Mouse (Mus musculus) heart, embryonic 13.5 days (tissue): ENCODE results near the gene Thsd7b. TPM values are rescaled to one million over a fixed set of nuclear protein-coding genes. Genes with fewer than 3 reads are reported as not detected.
"Not testable (repeated sequence)": the region's sequence is repeated elsewhere in the genome, so short reads cannot be mapped to it uniquely, and the experiment has no call there.

Experiments used
- ATAC-seq: fragments of 200-750 bp; cut with Nextera tagmentation; 2 replicates; pipeline ENCODE4 v1.8.0; 2017; ENCODE audit warnings: moderate TSS enrichment; ENCODE audit not compliant: insufficient number of reproducible peaks, low FRiP score, low TSS enrichment; ENCODE audit errors: extremely low read depth
- H3K27ac ChIP-seq: fragments of 300-500 bp; sonication (generic); replicated peaks from 2 replicates; pipeline ENCODE4 v1.5.1; 2015; ENCODE audit warnings: moderate library complexity, mild to moderate bottlenecking, inconsistent platforms
- H3K27me3 ChIP-seq: fragments of 300-500 bp; sonication (generic); replicated peaks from 2 replicates; pipeline ENCODE4 v1.6.1; 2015; ENCODE audit warnings: mild to moderate bottlenecking, inconsistent platforms
- H3K36me3 ChIP-seq: fragments of 300-500 bp; sonication (generic); 2 replicates; pipeline ENCODE4 v1.6.1; 2015; ENCODE audit warnings: mild to moderate bottlenecking, inconsistent platforms
- H3K4me1 ChIP-seq: fragments of 300-500 bp; sonication (generic); 2 replicates; pipeline ENCODE4 v1.6.1; 2015; ENCODE audit warnings: inconsistent platforms
- H3K4me2 ChIP-seq: fragments of 300-500 bp; sonication (generic); 2 replicates; pipeline ENCODE4 v1.6.1; 2015; ENCODE audit warnings: inconsistent platforms, mild to moderate bottlenecking, moderate library complexity
- H3K4me3 ChIP-seq: fragments of 300-500 bp; sonication (generic); 2 replicates; pipeline ENCODE4 v1.5.1; 2015; ENCODE audit warnings: moderate library complexity, mild to moderate bottlenecking, inconsistent platforms
- H3K9ac ChIP-seq: fragments of 300-500 bp; sonication (generic); 2 replicates; pipeline ENCODE4 v1.6.1; 2015; ENCODE audit warnings: inconsistent platforms, mild to moderate bottlenecking, moderate library complexity
- H3K9me3 ChIP-seq: fragments of 300-500 bp; sonication (generic); 2 replicates; pipeline ENCODE4 v1.6.1; 2016; ENCODE audit warnings: inconsistent platforms
- WGBS: fragments of 180-500 bp; shearing (Covaris S2); methylation state at CpG from one replicate; pipeline ENCODE4 v1.1.7; 2015; ENCODE audit warnings: mixed read lengths; 5-methylcytosine and 5-hydroxymethylcytosine counted together
- polyA plus RNA-seq: library from polyadenylated mRNA; unstranded; fragments of >200 nt; fragmentation: Nextera tagmentation; extraction: Ambion mirVana; gene quantifications from 2 replicates; pipeline ENCODE4 v1.2.1, GENCODE M21; 2015

Gene Thsd7b
- polyA plus RNA-seq, 1 experiment from 2014 or later, result 4.6 TPM

DNA sequence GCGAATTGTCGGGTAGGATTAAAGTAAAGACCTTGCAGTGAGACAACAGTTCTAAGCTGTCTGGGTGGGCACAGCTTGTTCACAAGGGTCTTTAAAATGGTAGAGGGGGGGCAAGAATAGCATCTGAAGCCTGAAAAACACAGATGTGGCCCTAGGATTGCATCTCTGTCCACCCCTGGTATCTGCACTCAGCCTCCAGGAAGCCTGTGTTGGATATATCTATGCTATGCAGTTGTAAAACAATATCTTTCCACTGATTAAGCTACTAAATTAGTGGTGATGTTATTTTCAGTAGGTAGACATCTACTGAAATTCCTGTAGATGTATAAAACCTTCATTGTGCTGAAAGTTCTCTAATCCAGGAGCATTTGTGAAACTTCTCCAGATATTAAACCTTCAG lies 840.4 kb downstream of the Thsd7b start:
- no peaks in the 10 kb centered on the region for H3K36me3 ChIP-seq
- H3K9ac ChIP-seq, result no peak overlapping the region
- H3K4me3 ChIP-seq, result no peak overlapping the region
- 74% methylated on average over 2 of the region's 2 CpGs for WGBS
- H3K27me3 ChIP-seq, result no peaks in the 10 kb centered on the region
- no peak overlapping the region for H3K27ac ChIP-seq
- ATAC-seq, result no peak
- no peaks in the 10 kb centered on the region for H3K9me3 ChIP-seq
- no peak overlapping the region for H3K4me2 ChIP-seq
- peaks cover 8% of the 10 kb centered on the region; the same call in 1 of the 2 replicates for H3K4me1 ChIP-seq

- Histone ChIP-seq H3K4me2 (no peak overlapping the region), H3K36me3 (no peaks in the 10 kb centered on the region), H3K4me1 (no peaks in the 10 kb centered on the region), H3K9ac (no peak overlapping the region), H3K27me3 (no peaks in the 10 kb centered on the region), H3K27ac (no peak overlapping the region), H3K9me3 (no peaks in the 10 kb centered on the region), H3K4me3 (no peak overlapping the region)
- 65% methylated on average over 3 of the region's 3 CpGs for WGBS
- ATAC-seq, result no peak
Observed at GRCm38 (mm10) chr1:130130901-130131300, 857.8 kb downstream of the Thsd7b start.

DNA sequence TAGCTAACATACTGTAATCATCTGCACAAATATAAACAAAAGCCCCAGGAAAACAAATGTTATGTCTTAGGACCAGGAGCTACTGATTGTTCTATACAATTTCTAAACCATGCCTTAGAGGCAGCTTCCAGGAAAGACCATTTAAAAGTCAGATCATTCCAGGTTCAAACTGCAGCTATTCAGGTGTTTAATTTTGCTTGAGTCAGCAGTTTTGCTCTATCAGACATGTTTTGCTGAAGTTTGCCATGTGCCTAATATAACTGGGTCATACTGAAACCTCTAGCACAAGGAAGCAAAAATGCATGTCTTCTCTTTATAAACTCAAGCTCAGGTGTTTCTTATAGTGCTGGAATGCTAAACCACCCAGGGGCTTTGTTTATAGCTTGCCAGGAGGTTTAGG lies 893.1 kb downstream of the Thsd7b start:
- no peak for ATAC-seq
- Histone ChIP-seq H3K4me2 (no peak overlapping the region), H3K36me3 (no peaks in the 10 kb centered on the region), H3K4me1 (no peaks in the 10 kb centered on the region; the same call in 1 of the 2 replicates), H3K4me3 (no peak overlapping the region), H3K9me3 (no peaks in the 10 kb centered on the region), H3K27ac (no peak overlapping the region), H3K9ac (no peak overlapping the region), H3K27me3 (no peaks in the 10 kb centered on the region)

DNA sequence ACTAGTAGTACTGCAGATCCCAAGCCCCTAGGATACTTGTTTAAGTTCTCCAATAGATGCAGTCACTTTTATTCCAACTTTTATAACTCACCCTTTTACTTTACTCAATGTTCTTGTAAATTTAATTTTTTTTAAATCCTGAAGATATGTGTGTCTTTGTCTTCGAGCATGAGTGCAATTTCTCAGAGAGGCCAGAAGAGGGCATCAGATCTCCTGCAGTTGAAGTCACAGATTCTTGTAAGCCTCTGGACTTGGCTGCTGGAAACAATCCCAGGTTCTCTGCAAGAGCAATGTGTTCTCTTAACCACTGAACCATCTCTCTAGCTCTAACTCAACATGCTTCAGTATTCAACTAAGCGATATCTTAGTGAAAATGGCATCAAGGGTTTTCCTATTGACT lies 894.2 kb downstream of the Thsd7b start:
- H3K9me3 ChIP-seq, result no peaks in the 10 kb centered on the region
- no peak for ATAC-seq
- no peaks in the 10 kb centered on the region; the same call in 1 of the 2 replicates for H3K4me1 ChIP-seq
- H3K36me3 ChIP-seq, result no peaks in the 10 kb centered on the region
- H3K27ac ChIP-seq, result no peak overlapping the region
- WGBS, result 54% methylated on average over 2 of the region's 2 CpGs
- H3K4me3 ChIP-seq, result no peak overlapping the region
- no peak overlapping the region for H3K9ac ChIP-seq
- no peak overlapping the region for H3K4me2 ChIP-seq
- no peaks in the 10 kb centered on the region for H3K27me3 ChIP-seq

GRCm38 (mm10) chr1:130169875-130170274 lies 896.8 kb downstream of the Thsd7b start:
- no peaks in the 10 kb centered on the region for H3K27me3 ChIP-seq
- H3K4me1 ChIP-seq, result no peaks in the 10 kb centered on the region; the same call in 1 of the 2 replicates
- H3K9me3 ChIP-seq, result no peaks in the 10 kb centered on the region
- H3K4me3 ChIP-seq, result no peak overlapping the region
- ATAC-seq, result no peak
- 46% methylated on average over 6 of the region's 6 CpGs for WGBS
- H3K4me2 ChIP-seq, result no peak overlapping the region
- H3K27ac ChIP-seq, result no peak overlapping the region
- H3K9ac ChIP-seq, result no peak overlapping the region
- no peaks in the 10 kb centered on the region for H3K36me3 ChIP-seq

DNA sequence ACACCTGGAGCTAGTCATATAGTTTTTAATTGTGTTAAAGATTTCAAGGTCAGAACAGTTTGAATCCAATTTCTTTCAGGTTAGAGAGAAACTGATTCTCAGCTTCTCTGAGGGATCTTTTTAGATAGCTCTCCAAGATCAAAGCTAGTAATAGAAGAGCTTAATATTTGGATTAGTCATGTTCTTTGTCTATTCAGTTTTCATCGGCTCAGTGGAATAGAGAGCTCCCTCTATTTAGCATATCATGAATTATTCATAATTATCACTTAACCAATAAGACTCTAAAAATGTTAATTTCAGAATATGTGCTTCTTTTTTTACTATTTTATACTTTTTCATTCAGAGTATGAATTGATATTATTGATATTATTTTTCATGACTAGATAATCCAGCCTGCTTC lies 897.2 kb downstream of the Thsd7b start:
- Histone ChIP-seq H3K4me3 (no peak overlapping the region), H3K27me3 (no peaks in the 10 kb centered on the region), H3K9ac (no peak overlapping the region), H3K36me3 (no peaks in the 10 kb centered on the region), H3K4me2 (no peak overlapping the region), H3K27ac (no peak overlapping the region), H3K9me3 (no peaks in the 10 kb centered on the region), H3K4me1 (no peaks in the 10 kb centered on the region; the same call in 1 of the 2 replicates)
- no peak for ATAC-seq
- 81% methylated on average over 1 of the region's 1 CpGs for whole genome bisulfite sequencing

GRCm38 (mm10) chr1:130186836-130187235 lies 913.7 kb downstream of the Thsd7b start:
- not testable (repeated sequence) for ATAC-seq, H3K36me3 ChIP-seq, H3K9ac ChIP-seq, H3K9me3 ChIP-seq, H3K4me2 ChIP-seq, H3K27me3 ChIP-seq, H3K4me3 ChIP-seq, H3K27ac ChIP-seq
- 86% methylated on average over 7 of the region's 7 CpGs for WGBS
- H3K4me1 ChIP-seq, result peaks cover 16% of the 10 kb centered on the region

- Histone ChIP-seq H3K9ac (no peak overlapping the region), H3K36me3 (no peaks in the 10 kb centered on the region), H3K27ac (no peak overlapping the region), H3K4me2 (no peak overlapping the region), H3K27me3 (no peaks in the 10 kb centered on the region), H3K4me3 (no peak overlapping the region), H3K4me1 (no peaks in the 10 kb centered on the region), H3K9me3 (no peaks in the 10 kb centered on the region)
- ATAC-seq, result no peak
- 42% methylated on average over 6 of the region's 6 CpGs for WGBS
Observed at GRCm38 (mm10) chr1:130192190-130193028, 919.3 kb downstream of the Thsd7b start.

DNA sequence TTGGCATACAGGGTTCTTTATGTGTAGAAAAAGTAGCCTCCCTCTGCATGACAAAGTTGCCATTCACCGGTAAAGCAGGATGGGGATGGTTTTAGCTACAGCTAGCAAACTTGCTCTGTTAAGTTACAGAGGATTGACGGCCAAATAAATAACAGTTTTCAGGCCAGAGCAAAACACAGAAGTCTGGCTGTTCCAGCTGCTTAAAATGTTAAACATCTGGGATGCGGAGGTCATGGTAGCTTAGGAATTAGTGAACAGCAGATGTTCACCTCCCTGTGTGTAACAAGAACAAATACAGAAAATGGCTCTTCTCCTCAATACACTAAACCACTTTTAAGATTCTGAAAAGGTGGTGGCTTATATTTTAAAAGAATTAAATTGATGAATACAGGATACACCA lies 944.3 kb downstream of the Thsd7b start:
- WGBS, result 68% methylated on average over 3 of the region's 3 CpGs
- Histone ChIP-seq H3K36me3 (no peaks in the 10 kb centered on the region), H3K4me1 (no peaks in the 10 kb centered on the region), H3K27ac (no peak overlapping the region), H3K9ac (no peak overlapping the region), H3K4me2 (no peak overlapping the region), H3K27me3 (no peaks in the 10 kb centered on the region), H3K9me3 (no peaks in the 10 kb centered on the region), H3K4me3 (no peak overlapping the region)
- no peak for ATAC-seq

- ATAC-seq, result no peak
- 0 out of 2 replicates have a peak, but pooled peaks cover 4% of the 10 kb centered on the region for H3K9me3 ChIP-seq
- WGBS, result 63% methylated on average over 2 of the region's 2 CpGs
- H3K27me3 ChIP-seq, result no peaks in the 10 kb centered on the region
- H3K9ac ChIP-seq, result no peak overlapping the region
- H3K4me2 ChIP-seq, result no peak overlapping the region
- H3K4me1 ChIP-seq, result no peaks in the 10 kb centered on the region
- H3K27ac ChIP-seq, result no peak overlapping the region
- no peaks in the 10 kb centered on the region for H3K36me3 ChIP-seq
- H3K4me3 ChIP-seq, result no peak overlapping the region
Observed at GRCm38 (mm10) chr1:130222904-130223303, 949.8 kb downstream of the Thsd7b start.

- no peak overlapping the region for H3K27ac ChIP-seq
- ATAC-seq, result no peak
- peaks cover 7% of the 10 kb centered on the region; the same call in 1 of the 2 replicates for H3K9me3 ChIP-seq
- no peaks in the 10 kb centered on the region for H3K27me3 ChIP-seq
- H3K36me3 ChIP-seq, result no peaks in the 10 kb centered on the region
- 76% methylated on average over 3 of the region's 3 CpGs for WGBS
- H3K4me1 ChIP-seq, result no peaks in the 10 kb centered on the region
- H3K9ac ChIP-seq, result no peak overlapping the region
- no peak overlapping the region for H3K4me3 ChIP-seq
- H3K4me2 ChIP-seq, result no peak overlapping the region
Observed at GRCm38 (mm10) chr1:130245563-130245962, 972.5 kb downstream of the Thsd7b start.

DNA sequence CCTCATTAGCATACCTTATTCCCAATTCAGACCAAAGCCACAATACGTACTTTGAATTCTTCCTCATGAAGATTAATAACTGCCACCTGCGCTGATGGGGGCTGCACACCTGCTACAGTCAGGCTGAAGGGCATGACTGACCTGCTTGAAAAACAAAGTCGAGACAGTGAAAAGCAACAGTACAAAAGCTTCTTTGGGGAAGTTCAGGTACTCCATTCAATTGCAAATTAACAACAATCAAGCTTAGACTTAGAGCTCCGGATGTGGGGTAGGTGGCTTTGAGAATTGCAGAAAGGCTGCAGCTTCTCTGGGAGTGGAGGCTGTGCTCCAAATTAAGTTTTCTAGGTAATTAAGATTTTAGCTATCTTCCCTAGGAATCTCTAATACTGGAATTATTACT lies 973.2 kb downstream of the Thsd7b start:
- H3K9me3 ChIP-seq, H3K27ac ChIP-seq, H3K27me3 ChIP-seq, H3K36me3 ChIP-seq, ATAC-seq, H3K4me2 ChIP-seq, H3K9ac ChIP-seq, H3K4me1 ChIP-seq, H3K4me3 ChIP-seq: not testable (repeated sequence)
- 84% methylated on average over 4 of the region's 4 CpGs for WGBS
